Mouse (Mus musculus): Measurements from ENCODE around the gene Olfr1150-ps1.

The Olfr1150-ps1 gene

GRCm38 (mm10) chr2:87843693-87844092 is at the start of gene Olfr1150-ps1:
Olfr1150-ps1 (plus strand) TSS chr2:87843993.
- DNase-seq (ENCODE audit: low spot score), result no peak

GRCm38 (mm10) chr2:87800292-87800691 is 43.5 kb upstream of the Olfr1150-ps1 start, which contains the start of gene Olfr1143:
Olfr1143 (plus strand) TSS chr2:87800592.
- no peak for DNase-seq (ENCODE audit: low spot score)

- no peak for DNase-seq (ENCODE audit: low spot score)
Observed at GRCm38 (mm10) chr2:87809522-87809921, 34.3 kb upstream of the Olfr1150-ps1 start, which contains the start of gene Olfr1145. Olfr1145 (plus strand) TSS chr2:87809822.

DNA sequence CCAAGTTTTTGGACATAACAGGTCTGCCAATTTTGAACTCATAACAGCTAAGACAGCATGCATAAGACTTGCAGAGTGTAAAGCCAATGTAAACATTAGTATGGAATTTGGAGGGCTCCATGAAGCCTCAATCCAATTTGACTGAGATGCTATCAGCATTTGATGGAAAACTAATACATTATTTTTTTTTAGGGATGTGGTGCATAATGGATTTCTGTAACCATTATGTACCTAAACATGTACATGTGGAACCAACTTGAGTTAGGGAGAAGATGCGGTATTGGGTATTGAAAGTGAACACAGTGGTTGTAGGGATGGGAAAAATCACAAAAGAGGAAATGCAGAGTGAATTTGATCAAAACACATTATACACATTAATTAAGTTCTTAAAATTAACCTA is 13.6 kb upstream of the Olfr1150-ps1 start, which contains the start of gene Olfr1148:
Gene Olfr1148, plus strand, starts transcription at position 301 of the 400 bp plus-strand sequence.
- no peak for DNase-seq (ENCODE audit: low spot score)

DNA sequence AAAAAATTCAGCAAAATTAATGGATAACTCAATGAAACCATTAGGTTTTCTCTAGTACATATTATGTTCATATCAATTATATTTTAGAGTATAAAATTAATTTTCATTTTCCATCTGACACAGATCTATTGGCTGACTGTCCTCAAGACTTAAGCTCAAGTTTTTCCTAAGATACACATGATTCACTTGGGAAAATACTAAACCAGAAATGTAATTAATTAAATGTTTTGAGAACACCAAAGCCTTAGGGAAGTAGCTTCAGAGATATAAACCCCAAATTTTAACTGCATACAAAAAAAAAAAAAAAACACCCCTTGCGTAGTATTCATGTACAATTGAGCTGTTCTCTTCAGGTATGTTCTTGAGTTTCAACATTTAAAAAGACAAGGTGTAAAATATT is 11.8 kb downstream of the Olfr1150-ps1 start, which contains the start of gene Olfr1151:
Gene Olfr1151, plus strand, starts transcription at position 301 of the 400 bp plus-strand sequence.
- DNase-seq (ENCODE audit: low spot score), result no peak

GRCm38 (mm10) chr2:87866192-87866591 is 22.4 kb downstream of the Olfr1150-ps1 start, which contains the start of gene Olfr1152:
Olfr1152 (plus strand) TSS chr2:87866492.
- DNase-seq (ENCODE audit: low spot score), result no peak

DNA sequence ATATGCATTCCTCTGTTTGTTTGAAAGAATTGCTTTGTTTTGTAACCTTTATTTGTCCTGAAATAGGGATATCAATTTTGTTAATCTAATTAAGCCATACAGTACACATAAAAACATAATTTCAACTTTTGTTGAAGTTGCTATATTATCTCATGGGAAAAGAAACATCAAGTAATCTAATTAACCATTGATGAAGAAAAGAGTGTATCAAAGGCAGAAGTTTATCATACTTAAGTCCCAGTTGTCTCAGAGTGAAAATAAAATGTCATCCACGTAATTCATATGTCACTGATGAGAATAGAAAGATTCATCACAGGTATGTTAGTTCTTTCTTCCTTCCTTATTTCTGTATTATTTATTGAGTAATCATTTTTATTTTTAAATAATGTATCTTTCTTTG is 50.9 kb downstream of the Olfr1150-ps1 start, which contains the start of gene Olfr1153:
Gene Olfr1153, plus strand, starts transcription at position 301 of the 400 bp plus-strand sequence.
- no peak for DNase-seq (ENCODE audit: low spot score)

Measured in layer of hippocampus, adult 9-10 months (tissue).